Mouse (Mus musculus) midbrain, embryonic 14.5 days (tissue): ENCODE data around the gene Lmo7. TPM values are rescaled to one million over a fixed set of nuclear protein-coding genes. Genes with fewer than 3 reads are reported as not detected.

ENCODE experiments used
- ATAC-seq: fragments of 200-750 bp; cut with Nextera tagmentation; 2 replicates; pipeline ENCODE4 v1.8.0; 2017; ENCODE audit warnings: moderate number of reproducible peaks, moderate library complexity; ENCODE audit not compliant: low FRiP score, low TSS enrichment
- DNase-seq: peaks from one replicate; pipeline ENCODE4 v3.0.0-alpha.2; 2015
- H3K27ac ChIP-seq: fragments of 300-500 bp; sonication (generic); replicated peaks from 2 replicates; pipeline ENCODE4 v1.5.1; 2014; ENCODE audit warnings: mild to moderate bottlenecking, low read depth, low read length, moderate library complexity
- H3K27me3 ChIP-seq: fragments of 300-500 bp; sonication (generic); 2 replicates; pipeline ENCODE4 v1.6.1; 2014; ENCODE audit warnings: low read length, control low read depth, mixed read lengths; ENCODE audit not compliant: control insufficient read depth, insufficient read depth
- H3K36me3 ChIP-seq: fragments of 300-500 bp; sonication (generic); 2 replicates; pipeline ENCODE4 v1.6.1; 2014; ENCODE audit warnings: low read length, control low read depth; ENCODE audit not compliant: control insufficient read depth, insufficient read depth
- H3K4me1 ChIP-seq: fragments of 300-500 bp; sonication (generic); 2 replicates; pipeline ENCODE4 v1.6.1; 2014; ENCODE audit warnings: mild to moderate bottlenecking, antibody characterized with exemption, low read length, control low read depth; ENCODE audit not compliant: control insufficient read depth, insufficient read depth
- H3K4me2 ChIP-seq: fragments of 300-500 bp; sonication (generic); 2 replicates; pipeline ENCODE4 v1.6.1; 2014; ENCODE audit warnings: mild to moderate bottlenecking, low read length, moderate library complexity
- H3K4me3 ChIP-seq: fragments of 300-500 bp; sonication (generic); replicated peaks from 2 replicates; pipeline ENCODE4 v1.5.1; 2014; ENCODE audit warnings: low read depth, low read length
- H3K9ac ChIP-seq: fragments of 300-500 bp; sonication (generic); replicated peaks from 2 replicates; pipeline ENCODE4 v1.6.1; 2014; ENCODE audit warnings: mild to moderate bottlenecking, low read length, moderate library complexity
- H3K9me3 ChIP-seq: fragments of 300-500 bp; sonication (generic); 2 replicates; pipeline ENCODE4 v1.6.1; 2016; ENCODE audit warnings: low read length, control low read depth, mixed read lengths; ENCODE audit not compliant: control insufficient read depth
- WGBS: fragments of 180-500 bp; shearing (Covaris S2); extraction: QIAGEN DNeasy Blood & Tissue Kit; methylation state at CpG from one replicate; pipeline ENCODE4 v1.1.7; 2014; 5-methylcytosine and 5-hydroxymethylcytosine counted together
- polyA plus RNA-seq: library from polyadenylated mRNA; unstranded; fragments of >200 nt; fragmentation: Nextera tagmentation; extraction: Ambion mirVana; gene quantifications from 2 replicates; pipeline ENCODE4 v1.2.1, GENCODE M21; 2014

Gene Lmo7
- polyA plus RNA-seq, 1 experiment from 2014 or later: 1.7 TPM

DNA sequence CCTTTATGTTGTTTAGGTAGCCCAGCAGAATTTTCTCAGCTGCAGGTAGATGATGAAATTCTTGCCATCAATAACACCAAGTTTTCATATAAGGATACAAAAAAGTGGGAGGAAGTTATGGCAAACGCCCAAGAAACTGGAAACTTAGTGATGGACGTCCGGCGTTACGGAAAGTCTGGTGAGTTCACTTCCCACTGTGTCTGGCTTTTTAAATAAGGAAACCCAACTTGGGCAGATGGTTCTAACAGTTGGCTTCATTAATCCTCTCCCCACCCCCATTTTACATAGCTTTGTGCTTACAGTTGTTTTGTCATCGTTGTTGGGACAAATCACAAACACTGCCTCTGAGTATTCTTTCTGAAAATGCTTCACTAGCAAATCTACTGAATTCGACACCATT, 182.2 kb downstream of the Lmo7 start:
- WGBS: 88% methylated on average over 7 of the region's 7 CpGs
- no peak for ATAC-seq

DNA sequence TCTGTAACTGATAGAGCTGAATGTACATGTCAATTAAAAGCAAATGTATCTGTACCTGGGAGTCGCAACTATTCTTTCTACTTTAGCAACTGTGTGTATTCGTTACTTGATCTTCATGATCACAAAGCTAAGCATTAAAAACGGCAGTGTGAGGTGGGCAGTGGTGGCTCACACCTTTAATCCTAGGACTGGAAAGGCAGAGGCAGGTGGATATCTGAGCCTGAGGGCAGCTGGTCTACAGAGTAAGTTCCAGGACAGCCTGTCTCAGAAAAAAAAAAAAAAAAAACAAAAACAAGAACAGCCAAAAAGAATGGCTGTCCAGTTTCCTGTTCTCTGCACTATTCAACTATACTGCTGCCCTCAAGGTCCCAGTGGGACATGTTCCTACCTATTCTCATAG, 182.6 kb downstream of the Lmo7 start:
- Histone ChIP-seq H3K4me3 (no peak overlapping the region), H3K9me3 (no peaks in the 10 kb centered on the region), H3K27ac (no peak overlapping the region), H3K27me3 (no peaks in the 10 kb centered on the region), H3K4me2 (no peak overlapping the region), H3K9ac (no peak overlapping the region), H3K36me3 (no peaks in the 10 kb centered on the region), H3K4me1 (no peaks in the 10 kb centered on the region)
- DNase-seq (no peak), ATAC-seq (no peak)
- WGBS: 86% methylated on average over 3 of the region's 3 CpGs

More for the DNA sequence above, 182.2 kb downstream of the Lmo7 start:
- no peak for DNase-seq
- no peaks in the 10 kb centered on the region for H3K4me1 ChIP-seq
- no peaks in the 10 kb centered on the region for H3K27me3 ChIP-seq
- H3K4me2 ChIP-seq: no peak overlapping the region
- no peaks in the 10 kb centered on the region for H3K36me3 ChIP-seq
- H3K9ac ChIP-seq: no peak overlapping the region
- no peak overlapping the region for H3K27ac ChIP-seq
- no peak overlapping the region for H3K4me3 ChIP-seq
- no peaks in the 10 kb centered on the region for H3K9me3 ChIP-seq

DNA sequence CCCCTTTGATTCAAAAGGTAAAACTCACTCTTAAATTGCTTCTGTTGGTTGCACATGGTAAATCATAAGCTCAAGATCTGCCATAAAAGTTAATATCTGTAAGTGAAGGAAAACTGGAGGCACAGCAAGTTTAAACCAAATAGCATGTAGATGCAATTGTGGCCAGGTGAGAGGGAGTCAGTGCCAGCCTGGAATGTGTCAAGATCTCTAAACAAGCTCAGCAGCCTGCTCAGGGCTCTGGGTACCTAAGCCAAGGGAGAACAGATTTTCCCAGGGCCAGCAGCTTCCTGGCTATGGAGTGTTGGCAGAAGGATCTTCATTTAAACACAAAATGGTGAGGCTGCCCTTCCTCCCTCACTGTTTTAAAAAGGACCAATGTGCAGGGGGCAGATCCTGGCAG, 184.6 kb downstream of the Lmo7 start:
- no peaks in the 10 kb centered on the region for H3K36me3 ChIP-seq
- ATAC-seq: no peak

DNA sequence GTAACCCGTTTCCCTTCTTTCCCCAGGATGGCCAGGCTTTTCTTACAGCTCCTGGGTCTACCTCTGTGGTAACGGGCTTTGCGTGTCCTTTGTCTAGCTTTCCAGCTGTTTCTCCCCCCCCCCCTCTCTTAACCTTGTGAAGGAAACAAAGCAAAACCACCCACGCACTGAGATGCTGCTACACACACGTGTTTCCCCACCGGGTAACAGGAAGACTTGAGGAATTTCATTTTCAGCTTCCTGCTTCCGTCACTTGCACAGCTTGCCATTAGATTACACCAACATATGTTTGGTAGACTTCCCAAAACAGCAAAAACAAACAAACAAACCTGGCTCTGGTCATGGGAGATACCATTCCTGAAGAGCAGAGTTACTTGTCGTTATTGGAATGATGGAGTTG, 186.1 kb downstream of the Lmo7 start:
- H3K27me3 ChIP-seq: no peaks in the 10 kb centered on the region
- no peaks in the 10 kb centered on the region for H3K9me3 ChIP-seq
- H3K9ac ChIP-seq: no peak overlapping the region
- DNase-seq: no peak
- H3K4me3 ChIP-seq: no peak overlapping the region
- ATAC-seq: no peak
- 80% methylated on average over 8 of the region's 8 CpGs for WGBS
- H3K4me1 ChIP-seq: no peaks in the 10 kb centered on the region
- no peak overlapping the region for H3K27ac ChIP-seq
- H3K4me2 ChIP-seq: no peak overlapping the region
- H3K36me3 ChIP-seq: no peaks in the 10 kb centered on the region

More for the DNA sequence above, 184.6 kb downstream of the Lmo7 start:
- DNase-seq: no peak
- no peak overlapping the region for H3K4me3 ChIP-seq
- H3K9ac ChIP-seq: no peak overlapping the region
- H3K27ac ChIP-seq: no peak overlapping the region
- H3K4me1 ChIP-seq: no peaks in the 10 kb centered on the region
- no peaks in the 10 kb centered on the region for H3K9me3 ChIP-seq
- no peaks in the 10 kb centered on the region for H3K27me3 ChIP-seq
- H3K4me2 ChIP-seq: no peak overlapping the region

DNA sequence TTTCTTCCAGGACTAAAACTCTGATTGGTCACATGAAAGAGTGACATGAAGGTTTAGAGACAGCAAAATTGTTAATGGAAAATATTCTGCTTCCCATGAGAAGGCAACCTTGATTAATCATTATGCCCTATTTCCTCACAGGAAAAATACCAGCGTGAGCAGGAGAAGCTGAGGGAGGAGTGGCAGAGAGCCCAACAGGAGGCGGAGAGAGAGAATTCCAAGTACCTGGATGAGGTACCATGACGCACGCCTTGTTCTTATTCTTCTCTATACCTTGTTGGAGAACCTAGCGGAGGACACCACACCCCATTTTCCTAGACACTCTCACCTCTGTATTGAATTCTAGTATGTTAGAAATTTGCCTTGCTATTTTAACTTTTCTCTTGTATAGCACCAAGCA, 188.7 kb downstream of the Lmo7 start:
- WGBS: 94% methylated on average over 5 of the region's 5 CpGs

DNA sequence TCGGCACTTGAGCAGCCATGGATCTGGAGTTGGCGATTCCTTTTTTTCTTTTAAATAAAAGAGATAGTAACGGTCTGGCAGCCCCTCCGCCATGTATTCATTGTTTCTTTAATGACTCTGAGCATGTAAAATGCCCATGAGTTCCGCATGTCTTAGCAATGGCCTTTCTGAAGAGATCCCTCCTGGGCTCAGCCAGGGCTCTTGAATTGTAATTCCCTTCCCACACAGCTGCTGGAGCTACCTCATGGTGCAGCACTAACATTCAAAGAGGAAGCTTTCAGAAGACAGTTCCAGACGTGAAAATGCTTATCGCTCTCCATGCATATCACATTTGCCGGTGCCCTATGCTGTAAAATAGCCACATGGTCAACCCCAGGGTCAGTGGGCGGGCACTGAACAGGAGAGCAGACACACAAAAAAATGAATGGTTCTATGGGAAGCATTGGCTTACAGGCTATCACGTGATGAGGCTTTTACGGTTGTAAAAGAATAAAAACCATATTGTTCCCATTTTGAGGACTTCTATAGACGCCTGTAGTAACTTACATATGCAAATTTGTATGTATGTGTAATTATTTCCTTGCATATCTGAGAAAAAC, 198.0 kb downstream of the Lmo7 start:
- H3K9me3 ChIP-seq: no peaks in the 10 kb centered on the region
- no peak overlapping the region for H3K4me2 ChIP-seq
- H3K27me3 ChIP-seq: no peaks in the 10 kb centered on the region
- H3K4me1 ChIP-seq: no peaks in the 10 kb centered on the region
- no peak overlapping the region for H3K9ac ChIP-seq
- WGBS: 51% methylated on average over 12 of the region's 12 CpGs
- no peaks in the 10 kb centered on the region for H3K36me3 ChIP-seq
- H3K4me3 ChIP-seq: no peak overlapping the region
- ATAC-seq (no peak), DNase-seq (no peak)
- no peak overlapping the region for H3K27ac ChIP-seq

More for the DNA sequence above, 188.7 kb downstream of the Lmo7 start:
- Histone ChIP-seq H3K9ac (no peak overlapping the region), H3K4me3 (no peak overlapping the region), H3K27me3 (no peaks in the 10 kb centered on the region), H3K4me2 (no peak overlapping the region), H3K27ac (no peak overlapping the region), H3K36me3 (no peaks in the 10 kb centered on the region), H3K4me1 (no peaks in the 10 kb centered on the region), H3K9me3 (no peaks in the 10 kb centered on the region)
- DNase-seq (no peak), ATAC-seq (no peak)

DNA sequence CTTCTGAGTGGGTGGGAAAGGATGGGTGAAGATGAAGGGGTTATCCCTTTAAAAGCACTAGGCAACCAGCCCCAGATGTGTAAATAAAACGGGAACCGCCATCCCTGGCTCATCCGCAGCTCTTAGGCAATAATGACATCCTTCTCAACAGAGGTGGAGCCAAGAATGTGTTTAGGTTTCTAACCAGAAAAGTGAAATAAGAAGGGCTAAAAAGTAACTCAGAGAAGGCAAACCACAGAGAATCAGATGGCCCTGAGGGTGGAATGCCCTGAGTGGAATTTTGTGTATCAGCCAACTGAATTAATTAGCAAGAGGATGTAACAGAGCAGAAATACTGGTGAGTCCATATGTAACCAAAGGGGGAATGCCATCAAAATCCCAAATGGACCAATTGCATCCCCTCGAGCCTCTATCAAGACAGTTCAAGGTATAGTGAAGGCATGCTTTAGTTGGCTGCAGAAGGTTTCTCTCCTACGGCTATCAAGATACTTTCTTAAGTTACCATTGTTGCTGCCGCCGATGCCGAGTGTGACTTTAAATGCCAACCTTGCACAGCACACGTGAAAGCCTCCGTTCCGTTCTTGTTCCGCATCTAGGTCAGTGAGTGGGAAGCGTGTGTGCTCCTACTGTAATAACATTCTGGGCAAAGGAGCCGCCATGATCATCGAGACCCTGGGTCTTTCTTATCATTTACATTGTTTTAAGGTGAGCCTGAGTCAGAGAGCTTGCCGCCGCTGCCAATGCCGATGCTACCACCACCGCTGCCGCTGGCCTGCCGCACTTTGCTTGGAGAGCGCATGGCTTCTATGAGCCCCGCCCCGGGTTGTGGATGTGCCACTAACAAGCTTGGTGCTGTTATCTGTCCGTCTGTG, 201.1 kb downstream of the Lmo7 start:
- Histone ChIP-seq H3K4me3 (no peak overlapping the region), H3K4me2 (no peak overlapping the region), H3K9me3 (no peaks in the 10 kb centered on the region), H3K27me3 (no peaks in the 10 kb centered on the region), H3K36me3 (no peaks in the 10 kb centered on the region), H3K9ac (no peak overlapping the region), H3K4me1 (no peaks in the 10 kb centered on the region), H3K27ac (no peak overlapping the region)
- no peak for ATAC-seq
- no peak for DNase-seq
- 94% methylated on average over 25 of the region's 25 CpGs for WGBS

DNA sequence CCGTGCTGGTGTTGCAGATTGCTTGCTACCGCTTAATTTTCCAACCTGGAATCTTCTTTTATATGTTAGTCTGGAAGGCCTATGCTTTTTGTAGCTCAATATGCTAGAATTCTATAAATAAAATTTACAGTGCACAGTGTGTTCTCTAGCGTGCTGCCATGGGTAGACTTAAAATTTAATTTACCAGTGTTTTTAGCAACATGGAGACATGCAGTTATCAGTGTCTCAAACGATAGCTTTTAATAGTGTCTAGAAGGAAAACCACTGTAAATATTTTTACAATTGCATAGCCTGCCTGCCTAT, 201.6 kb downstream of the Lmo7 start:
- ATAC-seq (no peak), DNase-seq (no peak)
- H3K4me3 ChIP-seq: no peak overlapping the region
- 96% methylated on average over 4 of the region's 4 CpGs for WGBS
- no peaks in the 10 kb centered on the region for H3K9me3 ChIP-seq
- H3K9ac ChIP-seq: no peak overlapping the region
- H3K27ac ChIP-seq: no peak overlapping the region
- H3K36me3 ChIP-seq: no peaks in the 10 kb centered on the region
- no peaks in the 10 kb centered on the region for H3K4me1 ChIP-seq
- H3K27me3 ChIP-seq: no peaks in the 10 kb centered on the region
- H3K4me2 ChIP-seq: no peak overlapping the region

DNA sequence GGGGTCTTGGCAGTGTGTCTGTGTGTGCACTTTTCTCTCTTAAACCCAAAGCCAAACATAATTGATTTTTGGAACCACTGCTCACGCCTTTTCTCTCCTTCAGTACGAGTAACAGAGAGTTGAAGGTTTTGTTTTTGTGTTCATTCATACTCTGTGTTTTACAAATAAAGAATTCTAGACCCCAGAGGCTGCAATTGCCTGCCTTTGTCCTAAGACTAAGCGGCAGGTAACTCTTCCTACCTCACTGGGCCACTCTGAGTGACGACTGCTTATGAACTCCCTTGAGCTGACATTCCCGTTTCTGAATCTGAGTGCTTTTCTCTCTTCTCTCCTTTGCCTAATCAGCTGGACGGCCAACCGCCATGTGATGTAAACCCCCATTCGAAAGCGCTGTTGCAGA, 203.8 kb downstream of the Lmo7 start:
- no peaks in the 10 kb centered on the region for H3K9me3 ChIP-seq
- no peak overlapping the region for H3K4me3 ChIP-seq
- no peaks in the 10 kb centered on the region for H3K4me1 ChIP-seq
- H3K9ac ChIP-seq: no peak overlapping the region
- no peaks in the 10 kb centered on the region for H3K36me3 ChIP-seq
- H3K27ac ChIP-seq: no peak overlapping the region
- no peak overlapping the region for H3K4me2 ChIP-seq
- no peak for ATAC-seq
- 79% methylated on average over 9 of the region's 9 CpGs for WGBS
- no peaks in the 10 kb centered on the region for H3K27me3 ChIP-seq
- no peak for DNase-seq
